Mouse (Mus musculus): ENCODE measurements at regions not wholly inside any gene's neighbourhood (a gene's known extent, or its start where the extent isn't known, plus 50 kb on each side); places are given as distances from the start of the nearest gene placed in this dataset.

GRCm38 (mm10) chr14:120758200-120758830 lies 152.7 kb upstream of the Ipo5 start:
- no peak for TF ChIP-seq POLR2A (IDR thresholded peaks at IDR 0.05; ENCODE audit: low read depth, low read length)
- TF ChIP-seq CTCF (conservative IDR thresholded peaks at IDR 0.05; ENCODE audit: insufficient read depth, insufficient read length, low read depth, low read length): no peak

Measured in kidney, adult 2 months (tissue).